Mouse (Mus musculus): ENCODE measurements at regions not wholly inside any gene's neighbourhood (a gene's known extent, or its start where the extent isn't known, plus 50 kb on each side); places are given as distances from the start of the nearest gene placed in this dataset.

- Histone ChIP-seq H3K4me3 (ENCODE audit: low read length) (no peak overlapping the region), H3K4me1 (ENCODE audit: control insufficient read depth, insufficient read depth, low read length) (peaks cover 10% of the 10 kb centered on the region), H3K9ac (ENCODE audit: low read length) (no peak overlapping the region), H3K36me3 (ENCODE audit: control insufficient read depth, insufficient read depth) (no peaks in the 10 kb centered on the region), H3K4me2 (ENCODE audit: low read depth, low read length) (no peak overlapping the region), H3K27me3 (ENCODE audit: control insufficient read depth, insufficient read depth, low read length) (no peaks in the 10 kb centered on the region), H3K27ac (ENCODE audit: low read length) (no peak overlapping the region), H3K9me3 (replicated peaks; ENCODE audit: control insufficient read depth, low read length) (no peaks in the 10 kb centered on the region)
- 81% methylated on average over 11 of the region's 11 CpGs for WGBS
- ATAC-seq (replicated peaks; ENCODE audit: extremely low read depth, insufficient read depth, low FRiP score), result no peak
Measured at GRCm38 (mm10) chr15:36937067-36937657, 70.4 kb downstream of the Zfp706 start.

GRCm38 (mm10) chr15:36934801-36935200 is 72.8 kb downstream of the Zfp706 start:
- H3K27me3 ChIP-seq (ENCODE audit: control insufficient read depth, insufficient read depth, low read length), result no peaks in the 10 kb centered on the region
- H3K4me1 ChIP-seq (ENCODE audit: control insufficient read depth, insufficient read depth, low read length), result peaks cover 10% of the 10 kb centered on the region
- no peak overlapping the region for H3K27ac ChIP-seq (ENCODE audit: low read length)
- no peak overlapping the region for H3K9ac ChIP-seq (ENCODE audit: low read length)
- no peak overlapping the region for H3K4me3 ChIP-seq (ENCODE audit: low read length)
- 62% methylated on average over 2 of the region's 3 CpGs for WGBS
- no peak for ATAC-seq (replicated peaks; ENCODE audit: extremely low read depth, insufficient read depth, low FRiP score)
- H3K4me2 ChIP-seq (ENCODE audit: low read depth, low read length), result no peak overlapping the region
- no peaks in the 10 kb centered on the region for H3K9me3 ChIP-seq (replicated peaks; ENCODE audit: control insufficient read depth, low read length)
- H3K36me3 ChIP-seq (ENCODE audit: control insufficient read depth, insufficient read depth), result no peaks in the 10 kb centered on the region

GRCm38 (mm10) chr15:36933581-36933991 is 74.0 kb downstream of the Zfp706 start:
- no peaks in the 10 kb centered on the region for H3K36me3 ChIP-seq (ENCODE audit: control insufficient read depth, insufficient read depth)
- no peak overlapping the region for H3K4me2 ChIP-seq (ENCODE audit: low read depth, low read length)
- WGBS, result 78% methylated on average over 2 of the region's 2 CpGs
- no peaks in the 10 kb centered on the region for H3K27me3 ChIP-seq (ENCODE audit: control insufficient read depth, insufficient read depth, low read length)
- H3K9ac ChIP-seq (ENCODE audit: low read length), result no peak overlapping the region
- no peak overlapping the region for H3K27ac ChIP-seq (ENCODE audit: low read length)
- no peaks in the 10 kb centered on the region for H3K9me3 ChIP-seq (replicated peaks; ENCODE audit: control insufficient read depth, low read length)
- no peak overlapping the region for H3K4me3 ChIP-seq (ENCODE audit: low read length)
- ATAC-seq (replicated peaks; ENCODE audit: extremely low read depth, insufficient read depth, low FRiP score), result no peak
- peaks cover 8% of the 10 kb centered on the region for H3K4me1 ChIP-seq (ENCODE audit: control insufficient read depth, insufficient read depth, low read length)

GRCm38 (mm10) chr15:36931460-36931859 is 76.1 kb downstream of the Zfp706 start:
- Histone ChIP-seq H3K36me3 (ENCODE audit: control insufficient read depth, insufficient read depth) (no peaks in the 10 kb centered on the region), H3K4me1 (ENCODE audit: control insufficient read depth, insufficient read depth, low read length) (no peaks in the 10 kb centered on the region), H3K9ac (ENCODE audit: low read length) (no peak overlapping the region), H3K27me3 (ENCODE audit: control insufficient read depth, insufficient read depth, low read length) (no peaks in the 10 kb centered on the region), H3K4me3 (ENCODE audit: low read length) (no peak overlapping the region), H3K9me3 (replicated peaks; ENCODE audit: control insufficient read depth, low read length) (no peaks in the 10 kb centered on the region), H3K4me2 (ENCODE audit: low read depth, low read length) (no peak overlapping the region), H3K27ac (ENCODE audit: low read length) (no peak overlapping the region)
- WGBS, result 62% methylated on average over 2 of the region's 2 CpGs
- ATAC-seq (replicated peaks; ENCODE audit: extremely low read depth, insufficient read depth, low FRiP score), result no peak

- no peak overlapping the region for H3K27ac ChIP-seq (ENCODE audit: low read length)
- H3K9ac ChIP-seq (ENCODE audit: low read length), result no peak overlapping the region
- no peak overlapping the region for H3K4me2 ChIP-seq (ENCODE audit: low read depth, low read length)
- WGBS, result 80% methylated on average over 6 of the region's 6 CpGs
- H3K4me3 ChIP-seq (ENCODE audit: low read length), result no peak overlapping the region
- no peaks in the 10 kb centered on the region for H3K4me1 ChIP-seq (ENCODE audit: control insufficient read depth, insufficient read depth, low read length)
- H3K27me3 ChIP-seq (ENCODE audit: control insufficient read depth, insufficient read depth, low read length), result no peaks in the 10 kb centered on the region
- no peaks in the 10 kb centered on the region for H3K9me3 ChIP-seq (replicated peaks; ENCODE audit: control insufficient read depth, low read length)
- ATAC-seq (replicated peaks; ENCODE audit: extremely low read depth, insufficient read depth, low FRiP score), result no peak
- no peaks in the 10 kb centered on the region for H3K36me3 ChIP-seq (ENCODE audit: control insufficient read depth, insufficient read depth)
Measured at GRCm38 (mm10) chr15:36930433-36930832, 77.1 kb downstream of the Zfp706 start.

- Histone ChIP-seq H3K27me3 (ENCODE audit: control insufficient read depth, insufficient read depth, low read length) (no peaks in the 10 kb centered on the region), H3K4me2 (ENCODE audit: low read depth, low read length) (no peak overlapping the region), H3K9me3 (replicated peaks; ENCODE audit: control insufficient read depth, low read length) (no peaks in the 10 kb centered on the region), H3K4me3 (ENCODE audit: low read length) (no peak overlapping the region), H3K4me1 (ENCODE audit: control insufficient read depth, insufficient read depth, low read length) (peaks cover 2% of the 10 kb centered on the region), H3K27ac (ENCODE audit: low read length) (no peak overlapping the region), H3K9ac (ENCODE audit: low read length) (no peak overlapping the region), H3K36me3 (ENCODE audit: control insufficient read depth, insufficient read depth) (no peaks in the 10 kb centered on the region)
- no peak for ATAC-seq (replicated peaks; ENCODE audit: extremely low read depth, insufficient read depth, low FRiP score)
- 76% methylated on average over 2 of the region's 2 CpGs for WGBS
Measured at GRCm38 (mm10) chr15:36929786-36930185, 77.8 kb downstream of the Zfp706 start.

- no peak for ATAC-seq (replicated peaks; ENCODE audit: extremely low read depth, insufficient read depth, low FRiP score)
- 88% methylated on average over 3 of the region's 3 CpGs for WGBS
- H3K4me1 ChIP-seq (ENCODE audit: control insufficient read depth, insufficient read depth, low read length), result peaks cover 9% of the 10 kb centered on the region
- H3K4me3 ChIP-seq (ENCODE audit: low read length), result no peak overlapping the region
- no peaks in the 10 kb centered on the region for H3K27me3 ChIP-seq (ENCODE audit: control insufficient read depth, insufficient read depth, low read length)
- no peak overlapping the region for H3K4me2 ChIP-seq (ENCODE audit: low read depth, low read length)
- no peaks in the 10 kb centered on the region for H3K9me3 ChIP-seq (replicated peaks; ENCODE audit: control insufficient read depth, low read length)
- no peaks in the 10 kb centered on the region for H3K36me3 ChIP-seq (ENCODE audit: control insufficient read depth, insufficient read depth)
- no peak overlapping the region for H3K9ac ChIP-seq (ENCODE audit: low read length)
- H3K27ac ChIP-seq (ENCODE audit: low read length), result no peak overlapping the region
Measured at GRCm38 (mm10) chr15:36929088-36929487, 78.5 kb downstream of the Zfp706 start.

- peaks cover 13% of the 10 kb centered on the region for H3K4me1 ChIP-seq (ENCODE audit: control insufficient read depth, insufficient read depth, low read length)
- 88% methylated on average over 4 of the region's 4 CpGs for WGBS
- H3K9me3 ChIP-seq (replicated peaks; ENCODE audit: control insufficient read depth, low read length), result no peaks in the 10 kb centered on the region
- H3K9ac ChIP-seq (ENCODE audit: low read length), result no peak overlapping the region
- no peak overlapping the region for H3K4me3 ChIP-seq (ENCODE audit: low read length)
- no peak overlapping the region for H3K4me2 ChIP-seq (ENCODE audit: low read depth, low read length)
- H3K36me3 ChIP-seq (ENCODE audit: control insufficient read depth, insufficient read depth), result no peaks in the 10 kb centered on the region
- no peak for ATAC-seq (replicated peaks; ENCODE audit: extremely low read depth, insufficient read depth, low FRiP score)
- no peaks in the 10 kb centered on the region for H3K27me3 ChIP-seq (ENCODE audit: control insufficient read depth, insufficient read depth, low read length)
- no peak overlapping the region for H3K27ac ChIP-seq (ENCODE audit: low read length)
Measured at GRCm38 (mm10) chr15:36928678-36929077, 78.9 kb downstream of the Zfp706 start.

GRCm38 (mm10) chr15:36927436-36927835 is 80.1 kb downstream of the Zfp706 start:
- H3K36me3 ChIP-seq (ENCODE audit: control insufficient read depth, insufficient read depth), result no peaks in the 10 kb centered on the region

More at GRCm38 (mm10) chr15:36927436-36927835, 80.1 kb downstream of the Zfp706 start:
- no peak for ATAC-seq (replicated peaks; ENCODE audit: extremely low read depth, insufficient read depth, low FRiP score)
- Histone ChIP-seq H3K9me3 (replicated peaks; ENCODE audit: control insufficient read depth, low read length) (no peaks in the 10 kb centered on the region), H3K4me1 (ENCODE audit: control insufficient read depth, insufficient read depth, low read length) (peaks cover 13% of the 10 kb centered on the region), H3K4me3 (ENCODE audit: low read length) (no peak overlapping the region), H3K27me3 (ENCODE audit: control insufficient read depth, insufficient read depth, low read length) (no peaks in the 10 kb centered on the region), H3K27ac (ENCODE audit: low read length) (no peak overlapping the region), H3K4me2 (ENCODE audit: low read depth, low read length) (no peak overlapping the region), H3K9ac (ENCODE audit: low read length) (no peak overlapping the region)
- WGBS, result 81% methylated on average over 5 of the region's 5 CpGs

Measured in heart, embryonic 16.5 days (tissue).